Mouse (Mus musculus) bone marrow macrophage, adult 2 months (primary cell): ENCODE results near the gene Togaram2.

Experiments used
- CTCF ChIP-seq: IDR thresholded peaks from 2 replicates; pipeline ENCODE4 v1.5.1; 2012; ENCODE audit warnings: low read depth, mild to moderate bottlenecking, low read length, moderate library complexity
- POLR2A ChIP-seq: IDR thresholded peaks from 2 replicates; pipeline ENCODE4 v1.6.1; 2012; ENCODE audit warnings: mild to moderate bottlenecking, low read depth, low read length, borderline replicate concordance

DNA sequence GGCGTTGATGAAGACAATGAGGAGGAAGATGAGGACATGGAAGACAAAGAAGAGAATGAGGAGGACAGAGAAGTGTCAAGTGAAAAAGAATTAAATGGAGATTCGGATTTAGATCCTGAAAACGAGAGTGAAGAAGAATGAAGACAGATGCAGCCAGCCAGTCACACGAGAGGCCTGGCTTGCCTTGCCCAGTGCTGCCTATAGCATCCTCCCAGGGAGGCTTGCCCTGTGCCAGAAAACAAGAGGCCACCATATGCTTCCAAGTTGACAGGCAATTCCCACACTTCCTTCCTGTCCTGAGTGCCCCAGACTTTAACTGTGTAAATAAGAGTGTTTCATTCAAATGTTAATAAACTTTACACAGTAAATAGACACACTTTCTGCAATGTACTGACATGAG lies 15.5 kb upstream of the Togaram2 start:
- TF ChIP-seq CTCF: no peak
- no peak for TF ChIP-seq POLR2A
